Mouse (Mus musculus) frontal cortex, postnatal 25 days (tissue): ENCODE measurements around the gene Nucb2.

Experiments used
- DNase-seq, 2 experiments: peaks; one replicate each; pipeline ENCODE4 v3.0.0; 2022; ENCODE audit warnings: low spot score in 2 of 2

Gene Nucb2

DNA sequence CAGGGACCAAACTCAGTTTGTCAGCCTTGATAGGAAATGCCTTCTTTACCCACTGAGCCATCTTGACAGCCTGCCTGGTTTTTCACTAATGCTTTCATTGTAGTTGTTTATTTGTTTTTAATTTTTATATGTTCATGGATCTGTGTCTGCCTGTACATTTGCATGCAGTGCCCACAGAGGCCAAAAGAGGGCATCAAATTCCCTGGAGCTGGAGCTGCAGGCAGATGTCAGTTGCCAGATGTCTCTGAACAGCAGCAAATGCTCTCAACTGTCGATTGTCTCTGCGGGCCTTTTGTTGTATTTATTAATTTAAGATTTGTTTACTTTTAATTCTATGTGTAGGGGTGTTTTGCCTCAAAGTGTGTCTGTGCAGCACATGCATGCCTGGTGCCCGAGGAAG, 15.6 kb downstream of the Nucb2 start:
- DNase-seq = no peak

DNA sequence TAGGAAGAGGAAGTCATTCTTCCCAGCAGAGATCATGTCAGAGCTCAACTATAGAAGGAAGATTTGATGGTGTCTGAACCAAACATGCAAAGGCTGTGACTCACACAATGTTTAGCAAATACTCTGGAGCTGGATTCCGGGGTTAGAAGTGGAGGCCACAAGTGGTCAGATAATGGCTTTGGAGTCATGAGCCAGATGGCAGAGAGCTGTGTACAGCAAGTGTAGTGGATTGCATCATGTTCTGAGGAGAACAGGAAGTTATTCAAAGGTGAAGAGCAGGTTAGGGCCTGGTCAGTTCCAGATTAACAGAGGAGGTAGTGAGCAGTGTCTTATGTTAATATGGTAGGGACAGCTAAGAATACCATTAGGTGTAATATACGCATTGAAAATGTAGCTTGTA, 20.4 kb downstream of the Nucb2 start:
- DNase-seq = no peak

DNA sequence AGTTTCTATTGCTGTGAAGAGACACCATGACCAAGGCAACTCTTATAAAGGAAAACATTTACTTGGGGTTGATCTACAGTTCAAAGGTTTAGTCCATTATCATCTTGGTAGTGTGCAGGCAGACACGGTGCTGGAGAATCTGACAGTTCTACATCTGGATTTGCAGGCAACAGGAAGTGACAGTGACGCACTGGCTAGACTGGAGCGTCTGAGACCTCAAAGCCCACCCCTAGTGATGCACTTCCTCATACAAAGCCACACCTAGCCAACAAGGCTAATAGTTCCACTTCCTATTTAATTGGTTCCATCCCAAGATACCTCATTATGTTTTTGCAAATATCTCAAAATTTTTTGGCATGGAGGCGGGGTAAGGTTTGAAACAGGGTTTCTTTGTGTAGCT, 25.6 kb downstream of the Nucb2 start:
- DNase-seq = no peak

DNA sequence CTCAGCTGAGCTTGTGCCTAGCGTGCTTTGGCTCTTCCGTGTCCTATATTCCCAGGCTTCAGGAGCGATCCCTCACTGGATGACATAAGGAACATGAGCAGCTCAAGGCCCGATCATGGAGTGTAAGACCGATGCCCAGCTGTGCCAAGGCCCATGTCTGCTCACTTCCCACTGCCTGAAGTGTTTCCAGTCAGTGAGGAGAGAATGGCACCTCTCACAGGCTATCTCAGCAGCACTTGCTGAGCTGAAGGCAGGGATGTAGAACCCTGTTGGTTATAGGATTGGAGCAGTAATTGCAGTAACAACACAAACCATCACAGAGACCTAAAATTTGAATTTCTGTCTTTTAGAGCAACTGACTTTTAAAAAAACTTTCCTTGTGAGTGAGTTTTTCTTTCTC, 26.3 kb downstream of the Nucb2 start:
- DNase-seq = no peak

DNA sequence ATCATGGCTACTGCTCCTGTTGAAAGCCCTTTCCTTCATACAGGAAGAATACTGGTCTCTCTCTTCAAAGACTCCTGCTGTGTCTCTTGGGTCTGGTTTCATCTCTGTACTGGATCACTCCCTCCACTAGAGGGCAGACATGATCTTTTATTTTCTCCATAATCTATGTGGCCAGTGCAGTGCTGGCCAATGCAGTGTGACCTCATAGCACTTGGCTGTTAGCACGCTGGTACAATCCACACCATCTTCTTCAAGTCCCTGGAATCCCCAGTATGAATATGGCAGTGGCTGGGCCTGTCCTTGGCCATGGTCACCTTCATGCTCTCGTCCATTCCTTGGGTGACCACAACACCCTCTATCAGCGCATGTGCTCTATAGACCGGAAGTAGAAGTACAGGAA, 27.1 kb downstream of the Nucb2 start:
- DNase-seq = no peak

DNA sequence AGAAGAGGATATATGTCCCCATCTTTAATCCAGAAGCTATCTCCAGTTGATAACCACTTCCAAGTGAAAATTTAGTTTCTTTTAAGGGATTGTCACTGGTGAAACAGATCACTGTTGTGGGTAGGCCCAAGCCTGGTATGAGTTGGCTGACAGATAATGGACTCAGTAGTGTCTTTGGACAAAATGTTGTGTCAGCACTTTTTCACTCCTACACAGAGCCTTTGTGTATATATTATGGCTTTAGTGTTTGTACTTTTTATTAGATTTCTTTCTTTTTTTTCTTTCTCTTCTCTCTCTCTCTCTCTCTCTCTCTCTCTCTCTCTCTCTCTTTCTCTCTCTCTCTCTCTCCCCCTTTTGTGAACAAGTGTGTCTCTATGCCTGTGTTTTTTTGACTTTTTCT, 52.7 kb downstream of the Nucb2 start:
- DNase-seq = no peak

DNA sequence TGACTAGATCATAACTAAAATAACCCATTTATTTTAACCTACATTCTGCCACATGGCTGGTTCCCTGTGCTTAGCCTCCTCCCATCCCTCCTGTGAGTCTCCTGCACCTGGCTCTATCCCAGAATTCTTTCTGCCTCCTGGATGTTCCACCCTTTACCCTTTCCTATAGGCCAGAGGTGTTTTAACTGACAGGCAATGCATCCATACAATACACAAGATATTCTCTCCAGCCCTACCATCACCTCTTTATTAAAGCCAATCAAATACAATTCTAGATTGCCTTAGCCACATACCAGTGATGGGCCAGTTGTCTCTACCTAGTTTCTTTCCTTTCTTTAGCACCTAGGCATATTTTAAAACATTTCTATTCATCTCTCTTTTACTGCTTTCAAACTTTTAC, 70.4 kb downstream of the Nucb2 start:
- DNase-seq = no peak
